Mouse (Mus musculus) spleen, adult 2 months (tissue): Measurements from ENCODE around the gene Fndc7.

Experiments
- CTCF ChIP-seq: fragments of 200-500 bp; IDR thresholded peaks from 2 replicates; pipeline ENCODE4 v1.5.1; 2011; ENCODE audit warnings: mild to moderate bottlenecking, inconsistent platforms; ENCODE audit not compliant: insufficient read depth, insufficient read length, insufficient replicate concordance; ENCODE audit errors: extremely low read depth
- POLR2A ChIP-seq: fragments of 200-500 bp; IDR thresholded peaks from 2 replicates; pipeline ENCODE4 v1.6.1; 2011; ENCODE audit warnings: low read depth, low read length, inconsistent platforms

GRCm38 (mm10) chr3:108850506-108850905 is 39.3 kb downstream of the Fndc7 start:
- no peak for TF ChIP-seq POLR2A
- no peak for TF ChIP-seq CTCF
